Mouse (Mus musculus): ENCODE results near the gene Lsm4. TPM values are rescaled to one million over a fixed set of nuclear protein-coding genes. Genes with fewer than 3 reads are reported as not detected.

Lsm4 gene
- polyA plus RNA-seq, 1 experiment, result 148 TPM

- no peaks in the 10 kb centered on the region for H3K27me3 ChIP-seq (ENCODE audit: control insufficient read depth, insufficient read depth, low read length)
- no peak for TF ChIP-seq CTCF (IDR thresholded peaks at IDR 0.05; ENCODE audit: control insufficient read depth, insufficient read depth, insufficient replicate concordance, low read depth, low read length)
- no peak for TF ChIP-seq POLR2A (IDR thresholded peaks at IDR 0.05; ENCODE audit: control insufficient read depth, low read depth, low read length)
- H3K4me3 ChIP-seq (ENCODE audit: control insufficient read depth, low read depth, low read length), result no peak overlapping the region
- H3K27ac ChIP-seq (ENCODE audit: control insufficient read depth, insufficient read depth, low read depth, low read length), result no peak overlapping the region
- H3K36me3 ChIP-seq (ENCODE audit: control insufficient read depth, insufficient read depth, low read length), result no peaks in the 10 kb centered on the region
- peaks cover 18% of the 10 kb centered on the region for H3K4me1 ChIP-seq (ENCODE audit: control insufficient read depth, insufficient read depth, low read length)
These were observed 41.6 kb upstream of the Lsm4 start for GRCm38 (mm10) chr8:70631436-70631835.

- TF ChIP-seq POLR2A (IDR thresholded peaks at IDR 0.05; ENCODE audit: control insufficient read depth, low read depth, low read length), result no peak
- no peak for TF ChIP-seq CTCF (IDR thresholded peaks at IDR 0.05; ENCODE audit: control insufficient read depth, insufficient read depth, insufficient replicate concordance, low read depth, low read length)
These were observed 40.6 kb upstream of the Lsm4 start, which contains the start of gene Gdf15 for GRCm38 (mm10) chr8:70632346-70632892. Gene Gdf15 (minus strand): TSS chr8:70632456.

GRCm38 (mm10) chr8:70634066-70634465 is 39.0 kb upstream of the Lsm4 start:
- H3K27ac ChIP-seq (ENCODE audit: control insufficient read depth, insufficient read depth, low read depth, low read length), result no peak overlapping the region

More at GRCm38 (mm10) chr8:70632346-70632892, 40.6 kb upstream of the Lsm4 start, which contains the start of gene Gdf15:
- no peak within 1 kb of the TSS for H3K4me3 ChIP-seq (ENCODE audit: control insufficient read depth, low read depth, low read length)
- no peaks in the 10 kb centered on the region for H3K36me3 ChIP-seq (ENCODE audit: control insufficient read depth, insufficient read depth, low read length)
- H3K27ac ChIP-seq (ENCODE audit: control insufficient read depth, insufficient read depth, low read depth, low read length), result no peak within 1 kb of the TSS
- H3K4me1 ChIP-seq (ENCODE audit: control insufficient read depth, insufficient read depth, low read length), result peaks cover 18% of the 10 kb centered on the region
- no peaks in the 10 kb centered on the region for H3K27me3 ChIP-seq (ENCODE audit: control insufficient read depth, insufficient read depth, low read length)

GRCm38 (mm10) chr8:70635527-70635926 is 37.5 kb upstream of the Lsm4 start:
- H3K36me3 ChIP-seq (ENCODE audit: control insufficient read depth, insufficient read depth, low read length), result no peaks in the 10 kb centered on the region
- peaks cover 8% of the 10 kb centered on the region for H3K4me1 ChIP-seq (ENCODE audit: control insufficient read depth, insufficient read depth, low read length)
- no peak overlapping the region for H3K27ac ChIP-seq (ENCODE audit: control insufficient read depth, insufficient read depth, low read depth, low read length)
- no peaks in the 10 kb centered on the region for H3K27me3 ChIP-seq (ENCODE audit: control insufficient read depth, insufficient read depth, low read length)
- no peak overlapping the region for H3K4me3 ChIP-seq (ENCODE audit: control insufficient read depth, low read depth, low read length)
- TF ChIP-seq POLR2A (IDR thresholded peaks at IDR 0.05; ENCODE audit: control insufficient read depth, low read depth, low read length) (no peak), CTCF (IDR thresholded peaks at IDR 0.05; ENCODE audit: control insufficient read depth, insufficient read depth, insufficient replicate concordance, low read depth, low read length) (no peak)

More at GRCm38 (mm10) chr8:70634066-70634465, 39.0 kb upstream of the Lsm4 start:
- peaks cover 18% of the 10 kb centered on the region for H3K4me1 ChIP-seq (ENCODE audit: control insufficient read depth, insufficient read depth, low read length)
- no peaks in the 10 kb centered on the region for H3K36me3 ChIP-seq (ENCODE audit: control insufficient read depth, insufficient read depth, low read length)
- H3K4me3 ChIP-seq (ENCODE audit: control insufficient read depth, low read depth, low read length), result no peak overlapping the region
- TF ChIP-seq CTCF (IDR thresholded peaks at IDR 0.05; ENCODE audit: control insufficient read depth, insufficient read depth, insufficient replicate concordance, low read depth, low read length) (no peak), POLR2A (IDR thresholded peaks at IDR 0.05; ENCODE audit: control insufficient read depth, low read depth, low read length) (no peak)
- H3K27me3 ChIP-seq (ENCODE audit: control insufficient read depth, insufficient read depth, low read length), result no peaks in the 10 kb centered on the region

- Histone ChIP-seq H3K4me3 (ENCODE audit: control insufficient read depth, low read depth, low read length) (no peak overlapping the region), H3K4me1 (ENCODE audit: control insufficient read depth, insufficient read depth, low read length) (peaks cover 3% of the 10 kb centered on the region), H3K27me3 (ENCODE audit: control insufficient read depth, insufficient read depth, low read length) (no peaks in the 10 kb centered on the region), H3K36me3 (ENCODE audit: control insufficient read depth, insufficient read depth, low read length) (no peaks in the 10 kb centered on the region), H3K27ac (ENCODE audit: control insufficient read depth, insufficient read depth, low read depth, low read length) (no peak overlapping the region)
- TF ChIP-seq POLR2A (IDR thresholded peaks at IDR 0.05; ENCODE audit: control insufficient read depth, low read depth, low read length) (no peak), CTCF (IDR thresholded peaks at IDR 0.05; ENCODE audit: control insufficient read depth, insufficient read depth, insufficient replicate concordance, low read depth, low read length) (no peak)
These were observed 36.2 kb upstream of the Lsm4 start for GRCm38 (mm10) chr8:70636838-70637237.

GRCm38 (mm10) chr8:70638752-70639151 is 34.3 kb upstream of the Lsm4 start:
- no peaks in the 10 kb centered on the region for H3K27me3 ChIP-seq (ENCODE audit: control insufficient read depth, insufficient read depth, low read length)
- no peaks in the 10 kb centered on the region for H3K36me3 ChIP-seq (ENCODE audit: control insufficient read depth, insufficient read depth, low read length)
- peaks cover 3% of the 10 kb centered on the region for H3K4me1 ChIP-seq (ENCODE audit: control insufficient read depth, insufficient read depth, low read length)
- H3K4me3 ChIP-seq (ENCODE audit: control insufficient read depth, low read depth, low read length), result no peak overlapping the region
- TF ChIP-seq POLR2A (IDR thresholded peaks at IDR 0.05; ENCODE audit: control insufficient read depth, low read depth, low read length) (no peak), CTCF (IDR thresholded peaks at IDR 0.05; ENCODE audit: control insufficient read depth, insufficient read depth, insufficient replicate concordance, low read depth, low read length) (no peak)
- no peak overlapping the region for H3K27ac ChIP-seq (ENCODE audit: control insufficient read depth, insufficient read depth, low read depth, low read length)

- no peaks in the 10 kb centered on the region for H3K36me3 ChIP-seq (ENCODE audit: control insufficient read depth, insufficient read depth, low read length)
- H3K27me3 ChIP-seq (ENCODE audit: control insufficient read depth, insufficient read depth, low read length), result no peaks in the 10 kb centered on the region
- TF ChIP-seq POLR2A (IDR thresholded peaks at IDR 0.05; ENCODE audit: control insufficient read depth, low read depth, low read length) (no peak), CTCF (IDR thresholded peaks at IDR 0.05; ENCODE audit: control insufficient read depth, insufficient read depth, insufficient replicate concordance, low read depth, low read length) (no peak)
- H3K27ac ChIP-seq (ENCODE audit: control insufficient read depth, insufficient read depth, low read depth, low read length), result no peak overlapping the region
- no peak overlapping the region for H3K4me3 ChIP-seq (ENCODE audit: control insufficient read depth, low read depth, low read length)
- H3K4me1 ChIP-seq (ENCODE audit: control insufficient read depth, insufficient read depth, low read length), result peaks cover 3% of the 10 kb centered on the region; the same call in 1 of the 2 replicates
These were observed 30.0 kb upstream of the Lsm4 start for GRCm38 (mm10) chr8:70643019-70643418.

Data from testis, adult 2 months (tissue).